Mouse (Mus musculus): Measurements from ENCODE around the gene Olfr987.
"Not testable (repeated sequence)": the region's sequence is repeated elsewhere in the genome, so short reads cannot be mapped to it uniquely, and the experiment has no call there.

The Olfr987 gene

DNA sequence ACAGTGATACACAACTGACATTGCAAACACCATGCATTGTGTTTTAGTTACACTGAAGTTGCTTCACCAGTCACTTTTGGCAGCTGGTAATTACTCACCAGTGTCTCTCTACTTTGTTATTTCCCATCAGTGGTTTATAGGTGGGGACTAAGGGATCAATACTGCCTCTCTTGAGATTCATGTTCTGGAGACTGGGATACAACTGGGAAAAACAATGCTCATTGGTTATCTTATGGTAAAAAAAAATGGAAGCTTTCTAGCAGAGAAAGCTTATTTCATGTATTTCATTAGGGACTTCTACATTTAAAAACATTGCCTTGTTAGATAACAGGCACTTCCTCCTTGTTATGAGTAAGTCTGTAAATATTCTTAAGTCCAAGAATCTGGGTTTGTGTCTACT, at the start of gene Olfr987:
TSS of gene Olfr987 (minus strand) at position 101 of the 400 bp plus-strand sequence.
- DNase-seq (ENCODE audit: low spot score) = not testable (repeated sequence)

DNA sequence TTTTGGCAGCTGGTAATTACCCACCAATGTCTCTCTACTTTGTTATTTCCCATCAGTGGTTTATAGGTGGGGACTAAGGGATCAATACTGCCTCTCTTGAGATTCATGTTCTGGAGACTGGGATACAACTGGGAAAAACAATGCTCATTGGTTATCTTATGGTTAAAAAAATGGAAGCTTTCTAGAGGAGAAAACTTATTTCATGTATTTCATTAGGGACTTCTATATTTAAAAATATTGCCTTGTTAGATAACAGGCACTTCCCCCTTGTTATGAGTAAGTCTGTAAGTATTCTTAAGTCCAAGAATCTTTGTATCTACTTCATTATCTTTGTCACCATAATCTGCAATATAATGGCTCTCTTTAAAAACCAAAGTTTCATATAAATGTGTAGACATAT, 24.0 kb upstream of the Olfr987 start, which contains the start of gene Olfr988:
TSS of gene Olfr988 (minus strand) at position 101 of the 400 bp plus-strand sequence.
- DNase-seq (ENCODE audit: low spot score) = not testable (repeated sequence)

DNA sequence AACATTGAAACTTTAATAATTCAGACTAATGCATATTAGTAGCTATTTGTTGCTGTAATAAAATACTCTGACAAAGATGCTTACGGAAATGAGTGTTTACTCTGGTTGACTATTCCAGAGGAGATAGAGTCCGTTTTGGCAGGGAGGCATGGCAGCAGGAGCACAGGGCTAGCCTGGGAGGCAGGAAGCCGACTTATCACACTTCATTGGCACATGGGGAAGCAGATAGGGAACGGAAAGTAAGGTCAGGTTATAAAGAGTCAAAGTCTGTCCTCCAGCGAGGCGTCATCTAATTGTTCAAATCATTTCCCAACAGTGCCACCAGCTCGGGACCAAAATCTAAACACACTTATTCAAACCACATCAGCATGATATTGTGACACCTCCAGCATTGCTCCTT, 857 bp upstream of the Olfr987 start:
- DNase-seq (ENCODE audit: low spot score) = no peak

DNA sequence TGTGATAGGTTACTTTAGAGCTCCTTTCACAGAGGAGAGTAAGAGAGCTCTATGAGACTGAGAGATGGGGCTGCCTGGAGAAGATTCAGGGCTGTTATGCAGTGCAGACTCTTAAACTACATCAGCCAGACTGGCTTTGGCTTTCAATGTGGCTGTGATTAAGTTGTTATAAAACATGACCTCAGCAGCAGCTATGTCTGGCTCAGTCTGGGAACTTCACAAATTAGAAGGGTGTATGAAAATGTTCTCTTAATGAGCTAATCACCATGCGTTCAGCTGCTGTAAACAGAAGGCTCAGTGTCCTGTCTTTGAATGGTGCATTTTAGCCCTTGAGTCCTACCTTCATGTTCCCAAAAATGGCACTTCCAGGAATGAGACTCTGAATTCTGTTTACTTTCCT, 20.0 kb downstream of the Olfr987 start:
- no peak for DNase-seq (ENCODE audit: low spot score)

DNA sequence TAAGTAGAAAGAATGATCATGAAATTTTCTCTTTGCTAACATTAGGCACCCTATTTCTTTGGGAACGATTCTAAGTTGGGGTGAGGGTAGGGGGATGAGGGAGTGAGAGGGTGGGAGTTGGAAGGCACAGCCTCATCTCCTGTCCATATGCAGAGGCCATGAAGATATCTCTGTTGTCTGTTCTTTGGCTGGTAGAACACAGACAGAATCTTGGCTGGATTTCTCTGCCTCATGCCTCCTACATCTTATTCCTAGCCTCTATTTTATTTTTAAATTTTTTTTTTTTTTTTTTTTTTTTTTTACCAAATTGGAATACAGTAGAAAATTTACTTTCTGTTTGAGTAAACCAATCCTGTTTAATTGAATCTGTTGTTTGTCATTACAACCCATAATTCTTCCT, 53.7 kb downstream of the Olfr987 start:
- DNase-seq (ENCODE audit: low spot score) = no peak

DNA sequence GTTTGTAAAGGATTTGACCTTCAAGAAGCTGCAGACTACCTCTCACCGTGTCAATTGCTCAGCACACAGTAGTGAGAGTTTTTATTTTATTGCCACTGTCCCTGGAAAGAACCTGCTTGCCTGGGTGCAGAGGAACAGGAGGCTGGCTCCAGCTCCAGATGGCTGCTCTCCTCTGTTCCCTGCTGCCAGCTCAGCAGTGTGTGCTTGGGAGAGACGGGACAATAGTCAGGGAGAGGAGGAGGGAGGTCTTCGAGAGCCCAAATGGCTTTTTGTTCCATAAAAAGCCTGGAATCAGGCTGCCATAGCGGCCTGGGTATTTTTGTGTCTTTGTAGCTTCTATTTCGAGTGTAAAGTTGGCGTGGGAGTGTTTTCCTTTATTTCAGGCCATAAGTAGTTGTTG, 54.5 kb downstream of the Olfr987 start:
- no peak for DNase-seq (ENCODE audit: low spot score)

DNA sequence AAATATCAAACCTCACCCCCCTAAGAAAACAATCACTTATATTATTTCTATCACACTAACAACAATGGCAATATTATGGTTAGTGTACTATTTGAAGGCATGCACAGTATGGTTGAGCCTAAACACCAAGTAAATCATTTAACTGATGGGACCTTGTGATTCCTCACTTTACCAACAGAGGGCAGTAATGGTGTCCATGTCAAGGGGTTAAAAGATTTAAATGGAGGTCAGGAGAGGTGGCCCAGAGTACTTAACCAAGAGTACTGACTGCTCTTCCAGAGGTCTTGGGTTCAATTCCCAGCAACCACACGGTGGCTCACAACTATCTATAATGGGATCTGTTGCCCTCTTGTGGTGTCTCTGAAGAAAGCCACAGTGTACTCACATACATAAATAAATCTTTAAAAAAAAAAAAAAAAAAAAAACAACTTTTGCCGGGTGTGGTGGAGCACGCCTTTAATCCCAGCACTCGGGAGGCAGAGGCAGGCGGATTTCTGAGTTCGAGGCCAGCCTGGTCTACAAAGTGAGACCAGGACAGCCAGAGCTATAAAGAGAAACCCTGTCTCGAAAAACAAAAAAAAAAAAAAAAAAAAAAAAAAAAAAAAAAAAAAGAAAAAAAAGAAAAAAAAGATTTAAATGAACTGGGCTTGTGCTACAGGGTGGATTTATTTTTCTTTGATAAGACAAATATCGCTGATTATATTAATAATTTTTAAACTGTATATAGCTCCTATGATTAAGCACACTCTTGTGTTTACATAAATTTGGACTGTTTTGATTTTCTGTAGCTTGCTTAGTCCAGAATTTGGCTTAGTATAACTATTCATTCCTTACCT, 55.3 kb downstream of the Olfr987 start:
- DNase-seq (ENCODE audit: low spot score) = no peak

DNA sequence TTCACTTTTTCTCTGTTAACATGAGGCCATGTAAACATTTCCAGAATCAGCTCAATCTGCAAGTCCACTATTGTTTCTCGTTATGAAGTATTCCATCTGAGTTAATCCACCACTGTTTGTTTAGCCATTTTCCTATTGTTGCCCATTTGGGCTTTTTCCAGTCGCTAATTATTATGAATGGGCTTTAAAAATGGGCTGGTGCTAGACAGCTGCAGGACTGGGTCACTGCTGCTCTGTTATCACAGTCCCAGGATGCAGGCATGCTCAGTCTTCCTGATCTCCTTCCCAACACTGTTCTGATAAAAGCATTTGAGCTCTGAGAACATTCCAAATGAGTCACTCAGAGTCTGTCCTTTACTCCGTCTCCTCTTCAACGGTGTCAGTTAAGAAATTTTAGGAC, 58.1 kb downstream of the Olfr987 start:
- no peak for DNase-seq (ENCODE audit: low spot score)
